Mouse (Mus musculus): ENCODE data around the gene Zfp296. TPM values are rescaled to one million over a fixed set of nuclear protein-coding genes. Genes with fewer than 3 reads are reported as not detected.

Zfp296 gene
- polyA plus RNA-seq, 1 experiment = 3.3 TPM

- no peak for TF ChIP-seq POLR2A (IDR thresholded peaks at IDR 0.05; ENCODE audit: low read depth, low read length)
- TF ChIP-seq CTCF (conservative IDR thresholded peaks at IDR 0.05; ENCODE audit: insufficient read depth, insufficient read length, low read depth, low read length) = no peak
- peaks cover 39% of the 10 kb centered on the region for H3K4me1 ChIP-seq (ENCODE audit: control insufficient read depth, insufficient read depth, low read length)
- WGBS = under 1% methylated on average over 102 of the region's 102 CpGs
- H3K4me3 ChIP-seq (ENCODE audit: insufficient read depth, low read depth, low read length) = peak overlapping the region; percentile 90
- H3K27me3 ChIP-seq (replicated peaks; ENCODE audit: control insufficient read depth, insufficient read depth, low read length) = no peaks in the 10 kb centered on the region
- DNase-seq = peak; percentile 92
- H3K36me3 ChIP-seq (ENCODE audit: control insufficient read depth, insufficient read depth, low read length) = no peaks in the 10 kb centered on the region
- H3K27ac ChIP-seq (ENCODE audit: insufficient read depth, low read depth, low read length) = peak overlapping the region; percentile 87
These were observed 15.1 kb upstream of the Zfp296 start for GRCm38 (mm10) chr7:19561765-19562642.

- Histone ChIP-seq H3K27me3 (replicated peaks; ENCODE audit: control insufficient read depth, insufficient read depth, low read length) (no peaks in the 10 kb centered on the region), H3K36me3 (ENCODE audit: control insufficient read depth, insufficient read depth, low read length) (no peaks in the 10 kb centered on the region), H3K27ac (ENCODE audit: insufficient read depth, low read depth, low read length) (peak within 1 kb of the TSS; percentile 87), H3K4me1 (ENCODE audit: control insufficient read depth, insufficient read depth, low read length) (peaks cover 32% of the 10 kb centered on the region), H3K4me3 (ENCODE audit: insufficient read depth, low read depth, low read length) (peak within 1 kb of the TSS; percentile 90)
- WGBS = 1% methylated on average over 19 of the region's 19 CpGs
- DNase-seq = peak; percentile 79
- TF ChIP-seq POLR2A (IDR thresholded peaks at IDR 0.05; ENCODE audit: low read depth, low read length) = no peak
- no peak for TF ChIP-seq CTCF (conservative IDR thresholded peaks at IDR 0.05; ENCODE audit: insufficient read depth, insufficient read length, low read depth, low read length)
These were observed 14.3 kb upstream of the Zfp296 start, which contains the start of gene Ppp1r37 for GRCm38 (mm10) chr7:19562643-19563410. Ppp1r37 (minus strand) TSS chr7:19563076.

- no peak for TF ChIP-seq CTCF (conservative IDR thresholded peaks at IDR 0.05; ENCODE audit: insufficient read depth, insufficient read length, low read depth, low read length)
- no peak for TF ChIP-seq POLR2A (IDR thresholded peaks at IDR 0.05; ENCODE audit: low read depth, low read length)
- H3K27me3 ChIP-seq (replicated peaks; ENCODE audit: control insufficient read depth, insufficient read depth, low read length) = no peaks in the 10 kb centered on the region
- H3K4me3 ChIP-seq (ENCODE audit: insufficient read depth, low read depth, low read length) = no peak overlapping the region
- H3K27ac ChIP-seq (ENCODE audit: insufficient read depth, low read depth, low read length) = no peak overlapping the region
- DNase-seq = no peak
- no peaks in the 10 kb centered on the region for H3K36me3 ChIP-seq (ENCODE audit: control insufficient read depth, insufficient read depth, low read length)
- WGBS = 87% methylated on average over 3 of the region's 3 CpGs
- H3K4me1 ChIP-seq (ENCODE audit: control insufficient read depth, insufficient read depth, low read length) = peaks cover 23% of the 10 kb centered on the region
These were observed 13.2 kb upstream of the Zfp296 start for GRCm38 (mm10) chr7:19563884-19564283.

- Histone ChIP-seq H3K36me3 (ENCODE audit: control insufficient read depth, insufficient read depth, low read length) (no peaks in the 10 kb centered on the region), H3K4me1 (ENCODE audit: control insufficient read depth, insufficient read depth, low read length) (peaks cover 21% of the 10 kb centered on the region), H3K27ac (ENCODE audit: insufficient read depth, low read depth, low read length) (no peak overlapping the region), H3K27me3 (replicated peaks; ENCODE audit: control insufficient read depth, insufficient read depth, low read length) (no peaks in the 10 kb centered on the region), H3K4me3 (ENCODE audit: insufficient read depth, low read depth, low read length) (no peak overlapping the region)
- 0 out of 2 replicates have a peak, but pooled peaks have one; percentile 23 for TF ChIP-seq CTCF (conservative IDR thresholded peaks at IDR 0.05; ENCODE audit: insufficient read depth, insufficient read length, low read depth, low read length)
- no peak for TF ChIP-seq POLR2A (IDR thresholded peaks at IDR 0.05; ENCODE audit: low read depth, low read length)
- no peak for DNase-seq
- WGBS = 92% methylated on average over 4 of the region's 4 CpGs
These were observed 12.6 kb upstream of the Zfp296 start for GRCm38 (mm10) chr7:19564455-19564854.

GRCm38 (mm10) chr7:19565803-19566202 is 11.3 kb upstream of the Zfp296 start:
- peak; percentile 72 for DNase-seq
- TF ChIP-seq CTCF (conservative IDR thresholded peaks at IDR 0.05; ENCODE audit: insufficient read depth, insufficient read length, low read depth, low read length) (no peak), POLR2A (IDR thresholded peaks at IDR 0.05; ENCODE audit: low read depth, low read length) (no peak)
- WGBS = 66% methylated on average over 2 of the region's 2 CpGs
- no peaks in the 10 kb centered on the region; the same call in 1 of the 2 replicates for H3K36me3 ChIP-seq (ENCODE audit: control insufficient read depth, insufficient read depth, low read length)
- peaks cover 22% of the 10 kb centered on the region for H3K4me1 ChIP-seq (ENCODE audit: control insufficient read depth, insufficient read depth, low read length)
- no peaks in the 10 kb centered on the region for H3K27me3 ChIP-seq (replicated peaks; ENCODE audit: control insufficient read depth, insufficient read depth, low read length)
- H3K4me3 ChIP-seq (ENCODE audit: insufficient read depth, low read depth, low read length) = no peak overlapping the region
- peak overlapping the region; percentile 47; the same call in 1 of the 2 replicates for H3K27ac ChIP-seq (ENCODE audit: insufficient read depth, low read depth, low read length)

GRCm38 (mm10) chr7:19567426-19567825 is 9.7 kb upstream of the Zfp296 start:
- Histone ChIP-seq H3K4me1 (ENCODE audit: control insufficient read depth, insufficient read depth, low read length) (peaks cover 30% of the 10 kb centered on the region), H3K36me3 (ENCODE audit: control insufficient read depth, insufficient read depth, low read length) (no peaks in the 10 kb centered on the region; the same call in 1 of the 2 replicates), H3K27me3 (replicated peaks; ENCODE audit: control insufficient read depth, insufficient read depth, low read length) (no peaks in the 10 kb centered on the region), H3K4me3 (ENCODE audit: insufficient read depth, low read depth, low read length) (no peak overlapping the region), H3K27ac (ENCODE audit: insufficient read depth, low read depth, low read length) (peak overlapping the region; percentile 41; the same call in 1 of the 2 replicates)
- WGBS = 61% methylated on average over 8 of the region's 8 CpGs
- TF ChIP-seq POLR2A (IDR thresholded peaks at IDR 0.05; ENCODE audit: low read depth, low read length) (no peak), CTCF (conservative IDR thresholded peaks at IDR 0.05; ENCODE audit: insufficient read depth, insufficient read length, low read depth, low read length) (no peak)
- peak; percentile 89 for DNase-seq

Data from kidney, adult 2 months (tissue).